Comparison of ENCODE assay signal across 35 mouse cellular contexts in the genomic region with DNA sequence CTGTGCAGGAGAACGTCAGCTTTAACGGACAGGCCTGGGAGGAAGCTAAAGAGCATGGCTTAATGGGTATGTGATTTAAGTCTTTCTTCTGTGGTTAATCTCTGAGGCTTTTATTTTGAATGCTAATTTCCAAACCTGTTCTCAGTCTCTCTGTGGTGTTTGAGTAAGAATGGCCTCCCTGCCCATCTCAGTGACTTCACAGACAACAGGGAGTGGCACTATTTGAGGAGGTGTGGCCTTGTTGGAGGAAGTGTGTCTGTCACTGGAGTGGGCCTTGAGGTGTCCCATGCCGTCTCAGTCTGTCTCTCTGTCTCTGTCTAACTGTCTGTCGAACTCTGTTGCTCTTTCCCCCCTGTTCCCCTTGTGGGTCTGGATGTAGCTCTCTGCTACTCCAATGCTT. TPM values are rescaled to one million over a fixed set of nuclear protein-coding genes. Genes with fewer than 3 reads are reported as not detected.
DNase-seq lines count a peak whose midpoint lies in the region; ATAC-seq and TF ChIP-seq lines count a peak whose summit lies in the region.
"Had no signal": no experiment of that assay in that cellular context is flagged by ENCODE, and none has a peak within 500 bp of the region (broad histone marks: within the 10 kb centered on the region; RNA-seq: fewer than 3 reads in every experiment).

No protein-coding gene starts in this region.

- TF ChIP-seq RAD21 in MEL (IDR thresholded peaks at IDR 0.05; ENCODE audit: low read depth, low read length) = no peak

- peaks cover 56% of the 10 kb centered on the region for H3K36me3 ChIP-seq in erythroblast, embryonic 14.5 days (ENCODE audit: control insufficient read depth)
- H3K36me3 ChIP-seq in MEL (ENCODE audit: control insufficient read depth in 1 of 2, insufficient read depth in 2 of 2, low read length in 2 of 2) = peaks cover 13 to 15% of the 10 kb centered on the region in 2 experiments
- H3K36me3 ChIP-seq in liver, embryonic 14.5 days (replicated peaks; ENCODE audit: control insufficient read depth, insufficient read depth, low read depth) = peaks cover 42% of the 10 kb centered on the region
- H3K36me3 ChIP-seq in heart, embryonic 10.5 days = peaks cover 52% of the 10 kb centered on the region

- peaks cover 37% of the 10 kb centered on the region for H3K4me1 ChIP-seq in erythroblast, embryonic 14.5 days (ENCODE audit: control insufficient read depth)
- H3K4me1 ChIP-seq in MEL (ENCODE audit: control insufficient read depth in 1 of 2, insufficient read depth in 2 of 2, low read length in 2 of 2) = peaks cover 5 to 16% of the 10 kb centered on the region in 2 experiments; a peak in 3 of 4 replicates
- H3K4me1 ChIP-seq in liver, embryonic 14.5 days (replicated peaks; ENCODE audit: control insufficient read depth in 2 of 2, insufficient read depth in 2 of 2, low read length in 1 of 2) = peaks cover 11 to 14% of the 10 kb centered on the region in 2 experiments
- H3K4me1 ChIP-seq in heart, embryonic 10.5 days = peaks cover 16% of the 10 kb centered on the region

- WGBS in liver, embryonic 14.5 days (ENCODE audit: insufficient replicate concordance) = 70% methylated on average over 4 of the region's 4 CpGs
- WGBS in heart, embryonic 10.5 days = 85% methylated on average over 4 of the region's 4 CpGs

- peak overlapping the region; percentile 82 for H3K4me3 ChIP-seq in erythroblast, embryonic 14.5 days (replicated peaks)
- H3K4me3 ChIP-seq in MEL (ENCODE audit: control insufficient read depth in 1 of 2, insufficient read depth in 1 of 2, low read depth in 2 of 2, low read length in 2 of 2) = no peak overlapping the region
- no peak overlapping the region for H3K4me3 ChIP-seq in liver, embryonic 14.5 days (ENCODE audit: insufficient read depth in 1 of 2, low read depth in 2 of 2, low read length in 2 of 2)
- no peak overlapping the region for H3K4me3 ChIP-seq in heart, embryonic 10.5 days
- H3K4me3 ChIP-seq: embryonic facial prominence, embryonic 10.5 days; heart, embryonic 15.5 days; limb, embryonic 13.5 days; megakaryocyte, embryonic 14.5 days; midbrain, embryonic 13.5 days had no signal

- H3K79me2 ChIP-seq in MEL (ENCODE audit: control insufficient read depth, insufficient read depth, low read length, poor library complexity) = peaks cover 20% of the 10 kb centered on the region

- H3K4me2 ChIP-seq in liver, embryonic 14.5 days (ENCODE audit: low read depth) = peak overlapping the region; percentile 88
- H3K4me2 ChIP-seq: heart, embryonic 15.5 days; hindbrain, embryonic 14.5 days; limb, embryonic 13.5 days; midbrain, embryonic 13.5 days had no signal

- H3K27ac ChIP-seq in MEL (ENCODE audit: control insufficient read depth, low read depth, low read length) = no peak overlapping the region
- no peak overlapping the region for H3K27ac ChIP-seq in liver, embryonic 14.5 days
- H3K27ac ChIP-seq in heart, embryonic 10.5 days = no peak overlapping the region
- H3K27ac ChIP-seq: embryonic facial prominence, embryonic 10.5 days; heart, embryonic 15.5 days; hindbrain, embryonic 14.5 days; kidney, postnatal 0 days; limb, embryonic 13.5 days; midbrain, embryonic 13.5 days had no signal

- DNase-seq in MEL (ENCODE audit: low read depth, low spot score) = peak; percentile 60
- no peak for DNase-seq in liver, embryonic 14.5 days (ENCODE audit: low read depth in 3 of 3, low spot score in 3 of 3)
- no peak for DNase-seq in heart, embryonic 10.5 days (ENCODE audit: low spot score)
- DNase-seq in kidney, postnatal 10 days = no peak
- no peak for DNase-seq in left cerebral cortex, postnatal 4 days
- DNase-seq: cerebellum, adult 11 months; cerebellum, adult 9-11 months; gastrocnemius, postnatal 25 days; heart, postnatal 36 days; kidney, adult 18-20 months; layer of hippocampus, postnatal 36 days; lung, adult 2 months; lung, postnatal 14 days; right cerebral cortex, postnatal 25 days; spleen, adult 18-20 months; thymus, postnatal 14 days had no signal

- H3K9ac ChIP-seq in MEL (ENCODE audit: control insufficient read depth, low read depth, low read length, poor library complexity, severe bottlenecking) = no peak overlapping the region
- H3K9ac ChIP-seq in liver, embryonic 14.5 days (replicated peaks) = no peak overlapping the region
- H3K9ac ChIP-seq: heart, embryonic 15.5 days; hindbrain, embryonic 14.5 days; limb, embryonic 13.5 days; midbrain, embryonic 13.5 days had no signal

- TF ChIP-seq EP300 in MEL (IDR thresholded peaks at IDR 0.05; ENCODE audit: low read depth in 1 of 2, low read length in 2 of 2) = no peak
- no peak for TF ChIP-seq EP300 in liver, embryonic 14.5 days (IDR thresholded peaks at IDR 0.05; ENCODE audit: low read depth)

- TF ChIP-seq POLR2A in MEL (IDR thresholded peaks at IDR 0.05; ENCODE audit: control insufficient read depth in 1 of 2, insufficient read depth in 1 of 2, low read depth in 1 of 2, low read length in 2 of 2, poor library complexity in 1 of 2) = no peak

- intact Hi-C loops in left cerebral cortex, postnatal 4 days (cut with DNase I) = no loop called here

- TF ChIP-seq CTCF in MEL (IDR thresholded peaks at IDR 0.05 in 2 of 3, conservative IDR thresholded peaks at IDR 0.05 in 1 of 3; ENCODE audit: control insufficient read depth in 1 of 3, insufficient read depth in 1 of 3, low read depth in 2 of 3, low read length in 3 of 3, poor library complexity in 1 of 3, severe bottlenecking in 1 of 3) = no peak
- no peak for TF ChIP-seq CTCF in liver, embryonic 14.5 days (IDR thresholded peaks at IDR 0.05; ENCODE audit: low read depth)

- ATAC-seq in erythroblast, adult 5-6 weeks (replicated peaks; ENCODE audit: low FRiP score, poor library complexity, severe bottlenecking) = no peak
- ATAC-seq in liver, embryonic 14.5 days (ENCODE audit: insufficient read depth) = no peak
- ATAC-seq: CD4-positive, CD25-positive, alpha-beta regulatory T cell, adult 4 months; inflammation-experienced regulatory T-cells, adult 6 months; midbrain, embryonic 13.5 days had no signal

- H3K9me3 ChIP-seq in erythroblast, embryonic 14.5 days (ENCODE audit: control insufficient read depth, low read length) = no peaks in the 10 kb centered on the region
- no peaks in the 10 kb centered on the region for H3K9me3 ChIP-seq in MEL (replicated peaks; ENCODE audit: insufficient read depth, low read length)
- no peaks in the 10 kb centered on the region for H3K9me3 ChIP-seq in liver, embryonic 14.5 days (ENCODE audit: control insufficient read depth, low read length)
- no peaks in the 10 kb centered on the region for H3K9me3 ChIP-seq in heart, embryonic 10.5 days
- H3K9me3 ChIP-seq: embryonic facial prominence, embryonic 10.5 days; heart, embryonic 15.5 days; limb, embryonic 13.5 days; megakaryocyte, embryonic 14.5 days; midbrain, embryonic 13.5 days had no signal

- no peaks in the 10 kb centered on the region for H3K27me3 ChIP-seq in erythroblast, embryonic 14.5 days (ENCODE audit: control insufficient read depth)
- H3K27me3 ChIP-seq in MEL (ENCODE audit: control insufficient read depth in 1 of 2, insufficient read depth in 2 of 2, low read length in 2 of 2) = no peaks in the 10 kb centered on the region
- no peaks in the 10 kb centered on the region for H3K27me3 ChIP-seq in liver, embryonic 14.5 days (ENCODE audit: control insufficient read depth, insufficient read depth, low read length)
- no peaks in the 10 kb centered on the region for H3K27me3 ChIP-seq in heart, embryonic 10.5 days (ENCODE audit: insufficient read depth, poor library complexity, severe bottlenecking)
- H3K27me3 ChIP-seq: heart, embryonic 15.5 days; limb, embryonic 13.5 days; megakaryocyte, embryonic 14.5 days; midbrain, embryonic 13.5 days had no signal

RNA-seq across cellular contexts. Expression of a gene that starts 2.4 kb away (rescaled TPM):
- polyA plus RNA-seq in erythroblast, embryonic 14.5 days (2012) = 1.4 and 3.2 TPM in 2 replicates
- total RNA-seq in erythroblast, adult 5-6 weeks (2015; ENCODE audit: low replicate concordance) = 2.1 and 6.7 TPM in 2 replicates
- 3.8 and 7.5 TPM in 2 replicates for total RNA-seq in erythroblast, adult 5-6 weeks (2017; ENCODE audit: low replicate concordance)
- 33.4 and 41.9 TPM in 2 replicates for total RNA-seq in MEL (2012; rRNA removed)
- polyA plus RNA-seq in MEL (2012; ENCODE audit: insufficient read depth in 1 of 2, insufficient read length in 2 of 2, low read depth in 1 of 2, low replicate concordance in 2 of 2, missing spikeins in 1 of 2) = 10 to 100 TPM in 1 of 2 experiments, not detected in 1; 24.2 TPM
- 5.3 and 11.2 TPM in 2 replicates for polyA plus RNA-seq in liver, embryonic 14.5 days (2012; rRNA removed)
- polyA plus RNA-seq in liver, embryonic 14.5 days (2014; fragmentation: Nextera tagmentation; extraction: Ambion mirVana) = 8.8 and 11.6 TPM in 2 replicates
- 20.6 and 21.8 TPM in 2 replicates for polyA plus RNA-seq in heart, embryonic 10.5 days (2016; fragmentation: Nextera tagmentation; extraction: Ambion mirVana)
- total RNA-seq in left cerebral cortex, postnatal 4 days (2021) = 1 to 10 TPM; 2.3 to 2.7 TPM

RNA-seq across cellular contexts. Expression of a gene that starts 2.5 kb away (rescaled TPM):
- polyA plus RNA-seq in erythroblast, embryonic 14.5 days (2012) = 0.04 and 0.08 TPM in 2 replicates
- 5.6 and 8.5 TPM in 2 replicates for total RNA-seq in erythroblast, adult 5-6 weeks (2015; ENCODE audit: low replicate concordance)
- 1.3 TPM in 1 of 2 replicates, not detected in the other for total RNA-seq in erythroblast, adult 5-6 weeks (2017; ENCODE audit: low replicate concordance)
- 14.5 and 16.7 TPM in 2 replicates for total RNA-seq in MEL (2012; rRNA removed)
- polyA plus RNA-seq in MEL (2012; ENCODE audit: insufficient read depth in 1 of 2, insufficient read length in 2 of 2, low read depth in 1 of 2, low replicate concordance in 2 of 2, missing spikeins in 1 of 2) = 10 to 100 TPM in 1 of 2 experiments, not detected in 1; 19.0 TPM
- polyA plus RNA-seq in liver, embryonic 14.5 days (2012; rRNA removed) = 4.6 and 6.5 TPM in 2 replicates
- polyA plus RNA-seq in liver, embryonic 14.5 days (2014; fragmentation: Nextera tagmentation; extraction: Ambion mirVana) = 8.5 and 8.7 TPM in 2 replicates
- polyA plus RNA-seq in heart, embryonic 10.5 days (2016; fragmentation: Nextera tagmentation; extraction: Ambion mirVana) = 16.6 and 20.7 TPM in 2 replicates
- total RNA-seq in left cerebral cortex, postnatal 4 days (2021) = 10 to 100 TPM; 15.2 to 17.1 TPM

RNA-seq across cellular contexts. Expression of a gene that starts 28.7 kb away (rescaled TPM):
- polyA plus RNA-seq in erythroblast, embryonic 14.5 days (2012) = not detected in 2 replicates
- total RNA-seq in erythroblast, adult 5-6 weeks (2015; ENCODE audit: low replicate concordance) = not detected in 2 replicates
- not detected in 2 replicates for total RNA-seq in erythroblast, adult 5-6 weeks (2017; ENCODE audit: low replicate concordance)
- total RNA-seq in MEL (2012; rRNA removed) = not detected in 2 replicates
- polyA plus RNA-seq in MEL (2012; ENCODE audit: insufficient read depth in 1 of 2, insufficient read length in 2 of 2, low read depth in 1 of 2, low replicate concordance in 2 of 2, missing spikeins in 1 of 2) = under 1 TPM in 1 of 2 experiments, not detected in 1; 0.75 TPM
- polyA plus RNA-seq in liver, embryonic 14.5 days (2012; rRNA removed) = not detected in 2 replicates
- polyA plus RNA-seq in liver, embryonic 14.5 days (2014; fragmentation: Nextera tagmentation; extraction: Ambion mirVana) = not detected in 2 replicates
- polyA plus RNA-seq in heart, embryonic 10.5 days (2016; fragmentation: Nextera tagmentation; extraction: Ambion mirVana) = not detected in 2 replicates
- total RNA-seq in left cerebral cortex, postnatal 4 days (2021) = not detected
- total RNA-seq: adrenal gland, adult 18-20 months; adrenal gland, postnatal 4 days; common myeloid progenitor, adult 5-6 weeks; gastrocnemius, postnatal 25 days; heart, adult 8-10 months; heart, postnatal 36 days; layer of hippocampus, adult 18-20 months; layer of hippocampus, postnatal 36 days; left cerebral cortex, postnatal 14 days had no signal
- polyA plus RNA-seq: CD4-positive, CD25-positive, alpha-beta regulatory T cell, adult 4 months; embryonic facial prominence, embryonic 10.5 days; forebrain, embryonic 11.5 days; heart, embryonic 15.5 days; hindbrain, embryonic 14.5 days; kidney, postnatal 0 days; limb, embryonic 13.5 days; lung, adult 2 months; midbrain, embryonic 13.5 days; neural tube, embryonic 11.5 days had no signal

RNA-seq across cellular contexts. Expression of a gene that starts 32.5 kb away (rescaled TPM):
- polyA plus RNA-seq in erythroblast, embryonic 14.5 days (2012) = 0.14 TPM in 1 of 2 replicates, not detected in the other
- 2.1 TPM in 1 of 2 replicates, not detected in the other for total RNA-seq in erythroblast, adult 5-6 weeks (2015; ENCODE audit: low replicate concordance)
- 0.70 TPM in 1 of 2 replicates, not detected in the other for total RNA-seq in erythroblast, adult 5-6 weeks (2017; ENCODE audit: low replicate concordance)
- 1.5 and 2.4 TPM in 2 replicates for total RNA-seq in MEL (2012; rRNA removed)
- polyA plus RNA-seq in MEL (2012; ENCODE audit: insufficient read depth in 1 of 2, insufficient read length in 2 of 2, low read depth in 1 of 2, low replicate concordance in 2 of 2, missing spikeins in 1 of 2) = 1 to 10 TPM in 1 of 2 experiments, not detected in 1; 2.4 TPM
- polyA plus RNA-seq in liver, embryonic 14.5 days (2012; rRNA removed) = 1.6 and 1.8 TPM in 2 replicates
- polyA plus RNA-seq in liver, embryonic 14.5 days (2014; fragmentation: Nextera tagmentation; extraction: Ambion mirVana) = 1.5 and 2.4 TPM in 2 replicates
- polyA plus RNA-seq in heart, embryonic 10.5 days (2016; fragmentation: Nextera tagmentation; extraction: Ambion mirVana) = 4.8 and 7.9 TPM in 2 replicates
- total RNA-seq in left cerebral cortex, postnatal 4 days (2021) = 1 to 10 TPM in 1 of 2 experiments, under 1 TPM in 1; 0.62 to 1.2 TPM
- polyA plus RNA-seq: CD4-positive, CD25-positive, alpha-beta regulatory T cell, adult 4 months had no signal

RNA-seq across cellular contexts. Expression of a gene that starts 39.2 kb away (rescaled TPM):
- polyA plus RNA-seq in erythroblast, embryonic 14.5 days (2012) = 0.15 and 0.27 TPM in 2 replicates
- total RNA-seq in erythroblast, adult 5-6 weeks (2015; ENCODE audit: low replicate concordance) = 9.4 and 13.6 TPM in 2 replicates
- total RNA-seq in erythroblast, adult 5-6 weeks (2017; ENCODE audit: low replicate concordance) = 5.3 and 7.8 TPM in 2 replicates
- total RNA-seq in MEL (2012; rRNA removed) = 27.7 and 36.9 TPM in 2 replicates
- 10 to 100 TPM in 1 of 2 experiments, not detected in 1; 19.1 TPM for polyA plus RNA-seq in MEL (2012; ENCODE audit: insufficient read depth in 1 of 2, insufficient read length in 2 of 2, low read depth in 1 of 2, low replicate concordance in 2 of 2, missing spikeins in 1 of 2)
- polyA plus RNA-seq in liver, embryonic 14.5 days (2012; rRNA removed) = 4.5 and 6.4 TPM in 2 replicates
- polyA plus RNA-seq in liver, embryonic 14.5 days (2014; fragmentation: Nextera tagmentation; extraction: Ambion mirVana) = 4.5 and 4.9 TPM in 2 replicates
- 4.4 and 8.5 TPM in 2 replicates for polyA plus RNA-seq in heart, embryonic 10.5 days (2016; fragmentation: Nextera tagmentation; extraction: Ambion mirVana)
- 10 to 100 TPM; 27.0 to 27.6 TPM for total RNA-seq in left cerebral cortex, postnatal 4 days (2021)
